Mouse (Mus musculus) heart, adult 8-10 months (tissue): ENCODE measurements at regions not wholly inside any gene's neighbourhood (a gene's known extent, or its start where the extent isn't known, plus 50 kb on each side); places are given as distances from the start of the nearest gene placed in this dataset.

ENCODE experiments used
- DNase-seq: peaks from one replicate; pipeline ENCODE4 v3.0.0; 2022; ENCODE audit warnings: low spot score

- DNase-seq: no peak
Measured at GRCm38 (mm10) chr14:76188105-76188645, 77.5 kb downstream of the Nufip1 start.

- DNase-seq: peak; percentile 13
Measured at GRCm38 (mm10) chr14:76195324-76195723, 84.6 kb downstream of the Nufip1 start.

GRCm38 (mm10) chr14:76197357-76197756 lies 86.7 kb downstream of the Nufip1 start:
- DNase-seq: no peak

GRCm38 (mm10) chr14:76198406-76198805 lies 87.7 kb downstream of the Nufip1 start:
- no peak for DNase-seq

- no peak for DNase-seq
Measured at GRCm38 (mm10) chr14:76202595-76202994, 91.9 kb downstream of the Nufip1 start.

GRCm38 (mm10) chr14:76203135-76203534 lies 92.4 kb downstream of the Nufip1 start:
- DNase-seq: no peak

GRCm38 (mm10) chr14:76216446-76217177 lies 105.9 kb downstream of the Nufip1 start:
- DNase-seq: no peak

GRCm38 (mm10) chr14:76217178-76217500 lies 106.4 kb downstream of the Nufip1 start:
- DNase-seq: no peak

- no peak for DNase-seq
Measured at GRCm38 (mm10) chr14:76217571-76218256, 107.0 kb downstream of the Nufip1 start.

- DNase-seq: no peak
Measured at GRCm38 (mm10) chr14:76220952-76221351, 110.3 kb downstream of the Nufip1 start.

GRCm38 (mm10) chr14:76221617-76222319 lies 111.1 kb downstream of the Nufip1 start:
- DNase-seq: peak; percentile 7

GRCm38 (mm10) chr14:76222320-76222626 lies 111.6 kb downstream of the Nufip1 start:
- no peak for DNase-seq

GRCm38 (mm10) chr14:76223036-76223650 lies 112.5 kb downstream of the Nufip1 start:
- DNase-seq: no peak

GRCm38 (mm10) chr14:76223903-76224302 lies 113.2 kb downstream of the Nufip1 start:
- DNase-seq: no peak

GRCm38 (mm10) chr14:76225532-76225931 lies 114.8 kb downstream of the Nufip1 start:
- no peak for DNase-seq

GRCm38 (mm10) chr14:76226621-76227297 lies 116.1 kb downstream of the Nufip1 start:
- DNase-seq: no peak

- no peak for DNase-seq
Measured at GRCm38 (mm10) chr14:76228968-76229555, 118.4 kb downstream of the Nufip1 start.

- no peak for DNase-seq
Measured at GRCm38 (mm10) chr14:76239856-76240493, 129.3 kb downstream of the Nufip1 start.

- DNase-seq: no peak
Measured at GRCm38 (mm10) chr14:76243581-76244337, 133.1 kb downstream of the Nufip1 start.
